Mouse (Mus musculus) heart, adult 9 months (tissue): ENCODE data around the gene Hist1h2ab.
A peak's percentile ranks its signal among the peaks of the same experiment; 100 is the strongest.

Experiments used
- DNase-seq, 2 experiments: peaks; one replicate each; pipeline ENCODE4 v3.0.0; 2022; ENCODE audit warnings: low spot score in 2 of 2

Hist1h2ab gene

GRCm38 (mm10) chr13:23772561-23773313 is 21.8 kb downstream of the Hist1h2ab start:
- peak in 1 of 2 experiments; percentile 17 for DNase-seq

- DNase-seq: no peak
Measured at GRCm38 (mm10) chr13:23778339-23778738, 27.4 kb downstream of the Hist1h2ab start.

DNA sequence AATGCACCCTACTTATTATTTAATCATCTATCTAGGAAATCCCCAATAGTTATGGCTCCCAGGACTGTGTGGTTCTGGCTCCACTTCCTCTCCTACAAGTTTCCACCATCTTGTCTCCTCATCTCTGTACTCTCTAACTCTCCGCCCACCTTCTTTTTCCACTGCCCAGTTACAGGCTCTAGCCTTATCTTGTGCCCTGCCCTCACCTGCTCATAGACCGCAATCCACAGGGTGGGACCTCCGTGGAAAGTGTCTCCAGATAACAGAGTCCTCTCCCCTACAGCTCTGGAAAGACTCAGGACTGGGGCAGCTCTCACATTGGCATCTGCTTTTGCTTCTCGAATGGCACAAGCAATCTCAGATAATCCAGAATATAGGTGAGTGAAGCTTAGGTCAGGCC is 28.1 kb downstream of the Hist1h2ab start:
- DNase-seq: no peak

DNA sequence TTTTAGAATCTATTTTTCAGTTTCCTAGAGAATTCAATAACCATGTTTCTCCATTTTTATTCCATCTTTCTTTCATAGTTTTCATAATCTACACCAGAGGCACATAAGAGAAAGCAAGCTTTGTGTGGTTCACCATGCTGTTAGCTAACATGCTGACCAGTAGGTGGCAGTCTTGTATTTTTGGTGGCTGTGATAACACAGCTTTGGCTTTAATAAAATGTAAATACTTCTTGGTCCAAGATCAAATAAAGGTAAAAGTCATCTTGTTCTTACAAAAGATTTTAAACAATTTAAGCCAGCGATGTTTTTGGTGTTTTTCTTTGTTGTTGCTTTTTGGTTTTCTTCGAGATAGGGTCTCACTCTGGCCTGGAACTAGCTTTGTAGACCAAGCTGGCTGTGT is 41.6 kb downstream of the Hist1h2ab start:
- peak in 1 of 2 experiments; percentile 12 for DNase-seq

- DNase-seq: peak; percentile 3 to 7
Measured at GRCm38 (mm10) chr13:23799405-23799804, 48.5 kb downstream of the Hist1h2ab start.
